Mouse (Mus musculus) neutrophil, adult 83 days (primary cell): ENCODE measurements around the gene Ttc14. TPM values are rescaled to one million over a fixed set of nuclear protein-coding genes. Genes with fewer than 3 reads are reported as not detected.

ENCODE experiments used
- total RNA-seq, 2 experiments: library from RNA; stranded (reverse); gene quantifications; one replicate each; pipeline ENCODE4 v1.2.4; 2023

The Ttc14 gene
- 10 to 100 TPM; 36.2 to 42.1 TPM for total RNA-seq

GRCm38 (mm10) chr3:33799617-33800512, at the start of gene Ttc14:
Ttc14 (plus strand) TSS chr3:33799832.

GRCm38 (mm10) chr3:33843801-33844632, 44.4 kb downstream of the Ttc14 start, which contains the start of gene Ccdc39:
Ccdc39 (minus strand) TSS chr3:33844310.

Other genes with a start within 250 kb of the Ttc14 start
- not detected for gene Ccdc39, start 44.5 kb downstream of the Ttc14 start, total RNA-seq
- gene Fxr1, start 220.1 kb downstream of the Ttc14 start, total RNA-seq: 10 to 100 TPM; 55.1 to 63.1 TPM